Mouse (Mus musculus) neural tube, embryonic 12.5 days (tissue): ENCODE data around the gene 1700017D01Rik. TPM values are rescaled to one million over a fixed set of nuclear protein-coding genes. Genes with fewer than 3 reads are reported as not detected.
"Not testable (repeated sequence)": the region's sequence is repeated elsewhere in the genome, so short reads cannot be mapped to it uniquely, and the experiment has no call there.

Source experiments
- ATAC-seq: fragments of 200-750 bp; cut with Nextera tagmentation; 2 replicates; pipeline ENCODE4 v1.8.0; 2017; ENCODE audit warnings: low read depth, mild to moderate bottlenecking, moderate TSS enrichment, moderate library complexity; ENCODE audit not compliant: low FRiP score
- H3K27ac ChIP-seq: fragments of 300-500 bp; sonication (generic); 2 replicates; pipeline ENCODE4 v1.5.1; 2016
- H3K27me3 ChIP-seq: fragments of 300-500 bp; sonication (generic); replicated peaks from 2 replicates; pipeline ENCODE4 v1.6.1; 2016; ENCODE audit warnings: mild to moderate bottlenecking
- H3K36me3 ChIP-seq: fragments of 300-500 bp; sonication (generic); 2 replicates; pipeline ENCODE4 v1.6.1; 2016; ENCODE audit warnings: mild to moderate bottlenecking
- H3K4me1 ChIP-seq: fragments of 300-500 bp; sonication (generic); 2 replicates; pipeline ENCODE4 v1.6.1; 2016
- H3K4me2 ChIP-seq: fragments of 300-500 bp; sonication (generic); replicated peaks from 2 replicates; pipeline ENCODE4 v1.6.1; 2016; ENCODE audit warnings: mild to moderate bottlenecking
- H3K4me3 ChIP-seq: fragments of 300-500 bp; sonication (generic); 2 replicates; pipeline ENCODE4 v1.5.1; 2016
- H3K9ac ChIP-seq: fragments of 300-500 bp; sonication (generic); 2 replicates; pipeline ENCODE4 v1.6.1; 2016; ENCODE audit warnings: mild to moderate bottlenecking
- H3K9me3 ChIP-seq: fragments of 300-500 bp; sonication (generic); 2 replicates; pipeline ENCODE4 v1.6.1; 2016; ENCODE audit warnings: mild to moderate bottlenecking
- WGBS: fragments of 180-500 bp; shearing (Covaris S2); methylation state at CpG from one replicate; pipeline ENCODE4 v1.1.7; 2016; 5-methylcytosine and 5-hydroxymethylcytosine counted together
- polyA plus RNA-seq: library from polyadenylated mRNA; unstranded; fragments of >200 nt; fragmentation: Nextera tagmentation; extraction: Ambion mirVana; gene quantifications from 2 replicates; pipeline ENCODE4 v1.2.1, GENCODE M21; 2016

1700017D01Rik gene
- not detected in 2 replicates for polyA plus RNA-seq

GRCm38 (mm10) chr19:11130776-11131175, at the start of gene 1700017D01Rik:
Gene 1700017D01Rik (minus strand): TSS chr19:11130876.
- ATAC-seq: not testable (repeated sequence)

GRCm38 (mm10) chr19:11177464-11177863, 46.8 kb upstream of the 1700017D01Rik start:
- H3K4me2 ChIP-seq: no peak overlapping the region
- ATAC-seq: no peak
- 64% methylated on average over 2 of the region's 2 CpGs for WGBS
- H3K4me1 ChIP-seq: no peaks in the 10 kb centered on the region
- no peaks in the 10 kb centered on the region for H3K9me3 ChIP-seq
- H3K27ac ChIP-seq: no peak overlapping the region
- no peak overlapping the region for H3K9ac ChIP-seq
- no peak overlapping the region for H3K4me3 ChIP-seq
- no peaks in the 10 kb centered on the region for H3K27me3 ChIP-seq
- no peaks in the 10 kb centered on the region for H3K36me3 ChIP-seq

More at GRCm38 (mm10) chr19:11130776-11131175, at the start of gene 1700017D01Rik:
- H3K9ac ChIP-seq, H3K4me3 ChIP-seq, H3K36me3 ChIP-seq, H3K4me1 ChIP-seq, H3K4me2 ChIP-seq, H3K27ac ChIP-seq, H3K9me3 ChIP-seq, H3K27me3 ChIP-seq: not testable (repeated sequence)
- WGBS: 88% methylated on average over 8 of the region's 8 CpGs

DNA sequence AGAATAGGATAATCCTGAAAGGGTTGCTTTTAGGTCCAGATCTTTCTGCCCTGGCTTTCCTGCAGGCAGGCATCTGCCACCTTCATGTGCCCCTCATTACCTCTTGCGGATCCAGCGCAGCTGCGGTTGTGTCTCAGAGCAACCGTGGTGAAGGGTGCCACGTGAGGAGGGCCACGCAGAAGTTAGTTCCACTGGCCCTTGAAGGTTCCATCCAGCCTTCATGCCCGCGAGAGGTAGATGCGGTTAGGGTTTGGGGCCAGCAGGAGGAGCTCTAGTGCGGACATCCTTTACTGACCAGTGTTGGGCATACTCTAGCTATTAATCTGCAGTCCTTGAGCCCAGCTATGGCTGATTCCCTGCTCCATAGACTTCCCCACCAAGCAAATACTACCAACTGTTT, 34.5 kb upstream of the 1700017D01Rik start, which contains the start of gene 1700025F22Rik:
TSS of gene 1700025F22Rik (minus strand) at position 149 of the 400 bp plus-strand sequence.
- WGBS: 36% methylated on average over 10 of the region's 10 CpGs
- Histone ChIP-seq H3K9me3 (no peaks in the 10 kb centered on the region), H3K4me1 (no peaks in the 10 kb centered on the region), H3K36me3 (no peaks in the 10 kb centered on the region), H3K27me3 (no peaks in the 10 kb centered on the region), H3K27ac (no peak within 1 kb of the TSS), H3K9ac (no peak within 1 kb of the TSS), H3K4me3 (no peak within 1 kb of the TSS), H3K4me2 (no peak within 1 kb of the TSS)
- no peak for ATAC-seq

GRCm38 (mm10) chr19:11157890-11158289, 27.2 kb upstream of the 1700017D01Rik start:
- not testable (repeated sequence) for H3K9me3 ChIP-seq, H3K4me1 ChIP-seq
- 82% methylated on average over 6 of the region's 6 CpGs for WGBS

DNA sequence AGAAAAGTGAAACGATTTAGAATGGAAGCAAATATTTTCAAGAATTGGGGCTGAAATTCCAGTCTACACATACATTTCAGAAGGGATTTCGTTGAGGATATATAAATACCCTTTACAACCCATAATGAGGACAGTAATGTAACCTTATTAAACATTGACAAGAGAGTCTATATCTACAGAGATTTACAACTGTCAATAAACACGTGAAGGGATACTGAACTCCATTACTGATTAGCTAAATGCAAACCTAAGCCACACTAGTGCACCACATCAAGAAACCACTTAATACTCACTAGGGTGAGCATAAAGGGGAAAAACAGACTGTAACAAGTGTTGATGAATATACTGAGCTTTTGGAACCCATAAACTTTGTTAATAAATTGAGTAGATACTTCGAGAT, 4.7 kb upstream of the 1700017D01Rik start:
- H3K27me3 ChIP-seq: no peaks in the 10 kb centered on the region
- no peak overlapping the region for H3K4me3 ChIP-seq
- no peaks in the 10 kb centered on the region for H3K36me3 ChIP-seq
- no peak overlapping the region for H3K27ac ChIP-seq
- no peak overlapping the region for H3K4me2 ChIP-seq
- H3K4me1 ChIP-seq: no peaks in the 10 kb centered on the region
- H3K9me3 ChIP-seq: no peaks in the 10 kb centered on the region
- WGBS: 76% methylated on average over 4 of the region's 4 CpGs
- no peak overlapping the region for H3K9ac ChIP-seq
- ATAC-seq: no peak

More at GRCm38 (mm10) chr19:11157890-11158289, 27.2 kb upstream of the 1700017D01Rik start:
- not testable (repeated sequence) for H3K4me3 ChIP-seq, H3K4me2 ChIP-seq, H3K27ac ChIP-seq, H3K27me3 ChIP-seq, H3K9ac ChIP-seq, ATAC-seq, H3K36me3 ChIP-seq

DNA sequence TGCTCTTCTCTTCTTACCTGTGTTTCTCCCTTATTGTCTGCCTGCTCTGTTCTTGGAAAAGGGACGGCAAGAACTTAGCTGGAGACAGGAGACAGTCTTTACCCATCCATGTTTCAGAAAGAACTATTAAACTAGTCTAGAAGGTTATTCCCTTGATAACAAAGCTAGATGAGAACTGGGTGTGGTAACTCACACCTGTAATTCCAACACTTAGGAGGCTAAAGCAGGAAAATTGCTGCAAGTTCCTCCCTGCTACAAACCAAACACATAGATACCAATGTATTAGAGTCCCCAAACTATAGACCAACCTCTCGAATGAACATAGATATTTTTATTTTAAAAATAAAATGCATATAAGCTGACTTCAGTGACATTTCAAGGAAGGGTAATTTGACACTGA, 4.2 kb upstream of the 1700017D01Rik start:
- WGBS: 88% methylated on average over 2 of the region's 2 CpGs
- no peak overlapping the region for H3K4me3 ChIP-seq
- H3K36me3 ChIP-seq: no peaks in the 10 kb centered on the region
- no peaks in the 10 kb centered on the region for H3K27me3 ChIP-seq
- H3K4me2 ChIP-seq: no peak overlapping the region
- no peak overlapping the region for H3K27ac ChIP-seq
- ATAC-seq: no peak
- H3K9ac ChIP-seq: no peak overlapping the region
- no peaks in the 10 kb centered on the region for H3K4me1 ChIP-seq
- no peaks in the 10 kb centered on the region for H3K9me3 ChIP-seq

- no peak overlapping the region for H3K9ac ChIP-seq
- H3K27ac ChIP-seq: no peak overlapping the region
- H3K4me1 ChIP-seq: no peaks in the 10 kb centered on the region
- WGBS: 96% methylated on average over 1 of the region's 1 CpGs
- no peak overlapping the region for H3K4me2 ChIP-seq
- peaks cover 3% of the 10 kb centered on the region; the same call in 1 of the 2 replicates for H3K9me3 ChIP-seq
- ATAC-seq: no peak
- no peak overlapping the region for H3K4me3 ChIP-seq
- no peaks in the 10 kb centered on the region for H3K27me3 ChIP-seq
- H3K36me3 ChIP-seq: no peaks in the 10 kb centered on the region
Measured at GRCm38 (mm10) chr19:11129702-11130101, 974 bp downstream of the 1700017D01Rik start.

DNA sequence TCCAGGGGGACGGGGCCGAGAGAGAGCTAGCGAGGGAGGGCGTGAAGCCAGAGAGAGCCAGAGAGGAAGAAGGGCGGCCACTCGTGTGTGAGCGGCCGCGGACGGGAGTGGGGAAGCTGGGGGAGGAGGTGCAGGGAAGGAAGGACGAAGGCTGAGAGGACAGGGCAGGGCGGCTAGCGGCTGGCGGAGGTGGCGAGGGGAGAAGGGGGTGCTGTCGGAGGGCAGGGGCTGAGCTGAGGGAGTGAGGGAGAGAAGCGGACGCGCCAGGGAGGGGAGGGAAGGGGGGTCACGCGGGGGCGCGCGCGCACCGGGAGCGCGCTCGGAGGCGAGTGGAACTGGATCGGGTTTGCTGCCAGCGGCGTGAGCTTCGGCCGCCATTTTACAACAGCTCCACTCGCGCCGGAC, 9.7 kb downstream of the 1700017D01Rik start:
- H3K9me3 ChIP-seq, H3K27me3 ChIP-seq, H3K36me3 ChIP-seq, H3K4me1 ChIP-seq, H3K27ac ChIP-seq: not testable (repeated sequence)
- Histone ChIP-seq H3K4me3 (peak overlapping the region; percentile 34), H3K4me2 (peak overlapping the region; percentile 48), H3K9ac (peak overlapping the region; percentile 49; the same call in 1 of the 2 replicates)
- peak; percentile 98 for ATAC-seq
- WGBS: 4% methylated on average over 16 of the region's 38 CpGs

DNA sequence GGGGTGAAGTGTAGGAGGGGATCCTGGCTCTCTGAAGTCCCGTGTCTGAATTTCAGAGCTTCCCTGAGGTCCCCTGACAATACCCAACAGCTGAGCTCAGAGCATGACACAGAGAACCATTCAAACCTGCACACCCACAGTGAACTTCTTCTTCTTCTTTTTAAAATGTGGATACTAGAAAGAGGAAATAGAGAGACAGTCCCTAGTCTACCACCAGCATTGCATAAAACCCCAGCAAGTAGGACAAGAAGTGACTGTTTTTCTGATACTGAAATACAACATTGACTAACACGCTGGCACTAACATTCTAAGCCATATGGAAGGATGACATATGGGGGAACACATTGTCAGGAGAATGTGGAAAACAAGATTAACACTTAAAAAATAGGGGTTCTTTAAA, 11.3 kb downstream of the 1700017D01Rik start:
- H3K4me3 ChIP-seq: no peak overlapping the region
- H3K4me2 ChIP-seq: no peak overlapping the region
- 0 out of 2 replicates have a peak, but pooled peaks cover under 1% of the 10 kb centered on the region for H3K9me3 ChIP-seq
- no peak overlapping the region for H3K27ac ChIP-seq
- WGBS: 90% methylated on average over 2 of the region's 2 CpGs
- no peak overlapping the region for H3K9ac ChIP-seq
- no peaks in the 10 kb centered on the region for H3K36me3 ChIP-seq
- no peaks in the 10 kb centered on the region for H3K27me3 ChIP-seq
- no peak for ATAC-seq
- no peaks in the 10 kb centered on the region for H3K4me1 ChIP-seq

DNA sequence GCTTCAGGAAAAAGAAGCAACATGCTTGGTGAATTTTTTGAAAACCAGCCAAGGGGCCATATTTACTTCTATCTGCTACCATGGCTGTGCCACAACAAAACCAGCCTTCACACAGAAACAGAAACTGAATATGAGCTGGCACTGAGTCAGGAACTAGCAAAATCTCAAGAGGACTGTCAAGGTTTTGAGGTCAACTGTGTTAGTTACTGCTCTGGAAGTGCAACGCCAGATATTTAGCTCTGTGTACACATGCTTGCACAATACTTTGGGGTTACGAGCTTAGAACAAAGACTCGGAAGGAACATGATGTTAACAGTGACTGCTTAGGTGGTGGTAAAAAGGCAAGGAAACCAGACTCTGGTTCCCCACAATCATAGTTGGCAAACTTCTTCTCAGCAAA, 22.9 kb downstream of the 1700017D01Rik start:
- ATAC-seq: no peak
- no peak overlapping the region for H3K9ac ChIP-seq
- no peaks in the 10 kb centered on the region for H3K36me3 ChIP-seq
- H3K27ac ChIP-seq: no peak overlapping the region
- WGBS: 88% methylated on average over 3 of the region's 3 CpGs
- no peak overlapping the region for H3K4me3 ChIP-seq
- no peaks in the 10 kb centered on the region for H3K4me1 ChIP-seq
- no peaks in the 10 kb centered on the region for H3K9me3 ChIP-seq
- H3K27me3 ChIP-seq: no peaks in the 10 kb centered on the region
- H3K4me2 ChIP-seq: no peak overlapping the region

- H3K4me2 ChIP-seq: no peak overlapping the region
- WGBS: 82% methylated on average over 1 of the region's 1 CpGs
Measured at GRCm38 (mm10) chr19:11101880-11102279, 28.8 kb downstream of the 1700017D01Rik start.

DNA sequence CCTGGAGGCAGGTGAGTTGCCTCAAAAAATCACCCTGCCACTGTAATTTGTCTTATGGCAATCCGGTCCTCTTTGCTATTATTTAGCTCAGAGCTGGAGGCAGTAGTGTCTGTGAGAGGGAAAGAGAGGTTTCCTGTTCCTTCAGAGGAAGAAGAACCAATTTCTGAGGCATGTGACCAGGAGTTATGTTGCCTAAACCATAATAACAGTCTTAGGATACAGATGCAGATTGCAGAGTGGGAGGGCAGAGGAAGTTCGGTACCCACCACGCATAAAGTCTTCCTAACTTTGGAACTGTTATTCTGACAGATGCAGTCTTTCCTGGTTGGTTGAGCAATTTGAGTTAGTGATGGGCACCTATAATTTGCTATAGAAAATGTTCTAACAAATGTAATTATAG, 32.3 kb downstream of the 1700017D01Rik start:
- H3K36me3 ChIP-seq: no peaks in the 10 kb centered on the region
- WGBS: 80% methylated on average over 3 of the region's 3 CpGs
- H3K9me3 ChIP-seq: no peaks in the 10 kb centered on the region
- H3K27me3 ChIP-seq: 0 out of 2 replicates have a peak, but pooled peaks cover 5% of the 10 kb centered on the region
- no peaks in the 10 kb centered on the region for H3K4me1 ChIP-seq
- no peak for ATAC-seq
- H3K9ac ChIP-seq: no peak overlapping the region
- H3K4me3 ChIP-seq: no peak overlapping the region
- H3K27ac ChIP-seq: no peak overlapping the region
- H3K4me2 ChIP-seq: no peak overlapping the region

More at GRCm38 (mm10) chr19:11101880-11102279, 28.8 kb downstream of the 1700017D01Rik start:
- ATAC-seq: no peak
- Histone ChIP-seq H3K4me1 (no peaks in the 10 kb centered on the region), H3K27me3 (no peaks in the 10 kb centered on the region), H3K36me3 (no peaks in the 10 kb centered on the region), H3K9me3 (no peaks in the 10 kb centered on the region), H3K9ac (no peak overlapping the region), H3K27ac (no peak overlapping the region), H3K4me3 (no peak overlapping the region)

DNA sequence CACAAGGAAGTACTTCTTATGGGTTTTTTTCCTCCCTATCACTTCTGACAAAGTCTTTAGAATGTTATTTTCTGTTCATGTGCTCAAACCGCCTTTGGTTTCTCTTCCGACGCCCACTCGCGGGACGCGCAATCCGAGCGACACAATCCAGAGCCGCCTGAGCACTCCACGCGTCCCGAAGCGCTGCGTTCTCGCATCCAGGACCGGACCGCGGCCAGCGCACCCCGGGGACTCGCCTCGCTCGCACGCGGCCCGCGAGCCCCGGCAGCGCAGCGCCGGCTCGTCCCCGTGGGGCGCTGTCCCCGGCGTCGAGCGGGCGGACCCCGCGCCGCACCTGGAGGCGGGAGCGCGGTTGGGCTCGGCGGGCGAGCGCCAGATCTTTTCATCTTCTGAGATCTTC, 38.5 kb downstream of the 1700017D01Rik start:
- H3K9me3 ChIP-seq, H3K4me1 ChIP-seq, H3K27ac ChIP-seq, H3K36me3 ChIP-seq, H3K9ac ChIP-seq, ATAC-seq: not testable (repeated sequence)
- Histone ChIP-seq H3K4me2 (peak overlapping the region; percentile 62), H3K27me3 (peaks cover 14% of the 10 kb centered on the region), H3K4me3 (peak overlapping the region; percentile 31)
- WGBS: 4% methylated on average over 50 of the region's 50 CpGs
